Mouse (Mus musculus) CD4-positive helper T cell, adult 2 months (primary cell): ENCODE data around the gene Rgs19.

ENCODE experiments used
- DNase-seq: peaks from one replicate; pipeline ENCODE4 v3.0.0-alpha.2; 2012; ENCODE audit warnings: low read depth, missing footprints, low spot score

Rgs19 gene

DNA sequence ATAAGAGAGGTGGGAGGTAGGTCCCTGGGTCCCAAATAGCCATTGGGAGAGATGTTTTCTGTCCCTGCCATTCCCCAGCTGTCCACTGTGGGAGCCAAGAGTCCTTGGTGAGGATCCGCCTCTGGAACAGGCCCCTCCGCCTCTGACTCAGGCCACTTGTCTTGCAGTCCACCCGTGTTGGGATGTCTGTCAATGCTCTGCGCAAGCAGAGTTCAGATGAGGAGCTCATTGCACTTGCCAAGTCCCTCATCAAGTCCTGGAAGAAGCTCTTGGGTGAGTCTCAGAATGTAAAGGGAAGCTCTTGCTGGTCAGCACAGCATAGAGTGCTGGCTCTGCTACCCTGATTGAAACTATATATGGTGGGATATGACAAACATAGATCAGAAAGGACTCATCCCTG, 10.4 kb downstream of the Rgs19 start:
- no peak for DNase-seq

DNA sequence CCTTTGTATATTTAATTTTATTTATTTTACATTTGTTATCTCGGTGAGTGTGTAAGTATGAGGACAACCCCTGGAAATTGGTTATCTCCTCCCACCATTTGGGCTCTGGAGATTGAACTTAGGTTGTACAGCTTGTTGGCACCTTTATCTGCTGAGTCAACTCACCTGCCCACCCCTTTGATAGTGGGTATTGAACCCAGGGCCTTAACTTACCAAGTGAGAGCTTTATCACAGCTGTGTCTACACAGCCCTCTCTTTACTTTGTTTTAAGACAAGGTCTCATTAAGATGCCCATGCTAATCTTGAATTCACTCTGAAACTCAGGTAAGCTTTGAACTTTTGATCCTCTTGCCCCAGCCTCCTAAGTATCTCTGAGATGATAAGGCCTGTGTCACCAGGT, 11.8 kb downstream of the Rgs19 start:
- DNase-seq: no peak

DNA sequence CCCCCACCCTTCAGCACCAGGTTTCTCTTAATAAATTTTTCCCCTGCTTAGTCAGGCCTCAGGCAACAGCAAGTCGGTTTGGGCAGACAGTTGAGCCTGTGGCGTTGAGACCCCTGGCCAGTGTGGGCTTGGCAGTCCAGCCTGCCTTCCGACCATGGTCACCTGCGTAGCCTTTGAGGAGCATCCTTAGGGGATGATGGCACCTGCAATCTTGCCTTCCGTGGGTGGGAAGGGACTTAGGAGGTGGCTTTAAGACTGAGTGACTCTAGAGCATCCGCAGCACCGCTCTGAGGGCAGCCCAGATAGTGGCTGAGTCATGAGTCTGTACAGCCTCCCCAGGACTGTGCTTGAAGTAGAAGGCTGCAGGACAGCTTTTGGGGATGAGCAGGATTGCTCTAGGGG, 13.1 kb downstream of the Rgs19 start:
- peak; percentile 48 for DNase-seq

DNA sequence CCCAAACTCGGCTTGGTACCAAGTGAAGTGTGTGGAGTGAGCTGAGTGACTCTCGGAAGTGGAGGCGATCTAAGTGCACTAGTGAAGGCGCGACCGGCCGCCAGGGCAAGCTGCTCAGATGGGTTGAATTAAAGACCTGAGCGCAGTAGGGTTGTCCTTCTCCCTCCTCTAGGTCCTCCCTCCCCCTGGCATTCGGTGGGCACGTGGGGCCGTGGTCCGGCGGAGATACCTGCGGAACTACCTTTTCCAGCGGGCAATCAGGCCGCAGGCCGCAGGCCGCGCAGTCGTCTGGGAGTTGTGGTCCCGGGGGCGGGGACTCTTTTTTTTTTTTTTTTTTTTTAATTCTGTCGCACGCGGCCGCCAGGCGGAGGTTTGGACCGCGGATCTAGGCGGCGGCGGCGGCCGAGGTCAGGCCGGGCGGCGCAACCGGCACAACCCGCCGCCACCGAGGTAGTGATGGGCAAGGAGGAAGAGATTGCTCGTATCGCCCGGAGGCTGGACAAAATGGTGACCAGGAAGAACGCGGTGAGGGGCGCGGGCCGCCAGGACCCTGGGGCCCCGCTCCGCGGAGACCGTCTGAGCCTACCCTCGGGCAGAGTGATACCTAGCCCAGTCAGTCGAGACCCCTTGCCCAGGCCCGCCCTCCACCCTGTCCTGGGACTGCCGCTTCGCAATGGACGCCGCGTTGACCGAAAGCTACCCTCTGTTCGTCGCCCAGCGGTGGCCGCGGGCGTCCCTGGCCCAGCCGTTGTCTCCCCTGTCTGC, 13.6 kb downstream of the Rgs19 start, which contains the start of gene Tcea2:
Gene Tcea2 (plus strand): TSS at position 360 of the 765 bp plus-strand sequence.
- peak; percentile 83 for DNase-seq

DNA sequence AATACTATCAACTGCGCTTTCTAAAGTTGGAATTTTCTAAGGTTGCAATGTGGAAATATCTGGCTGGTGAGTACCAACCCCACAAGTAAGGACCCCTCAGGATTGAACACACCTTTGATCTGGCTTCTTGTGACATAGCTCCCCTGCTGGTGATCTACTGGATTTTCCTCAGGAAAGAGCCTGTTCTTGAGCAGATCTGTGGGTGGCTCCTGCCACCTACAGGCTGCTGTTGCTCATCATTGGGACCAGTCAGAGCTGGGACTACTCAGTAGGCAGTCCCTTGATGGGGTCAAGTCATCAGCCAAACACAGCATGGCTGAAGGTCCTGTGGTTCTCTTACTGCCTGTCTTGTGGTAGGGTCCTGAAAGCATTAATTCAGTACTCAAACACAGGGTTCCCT, 15.0 kb downstream of the Rgs19 start:
- peak; percentile 86 for DNase-seq

GRCm38 (mm10) chr2:181677755-181678098, 16.1 kb downstream of the Rgs19 start:
- no peak for DNase-seq

- no peak for DNase-seq
Observed at GRCm38 (mm10) chr2:181677096-181677754, 16.6 kb downstream of the Rgs19 start.

- no peak for DNase-seq
Observed at GRCm38 (mm10) chr2:181676424-181676823, 17.4 kb downstream of the Rgs19 start.

GRCm38 (mm10) chr2:181675454-181675853, 18.3 kb downstream of the Rgs19 start:
- DNase-seq: no peak

GRCm38 (mm10) chr2:181674934-181675333, 18.8 kb downstream of the Rgs19 start:
- no peak for DNase-seq

DNA sequence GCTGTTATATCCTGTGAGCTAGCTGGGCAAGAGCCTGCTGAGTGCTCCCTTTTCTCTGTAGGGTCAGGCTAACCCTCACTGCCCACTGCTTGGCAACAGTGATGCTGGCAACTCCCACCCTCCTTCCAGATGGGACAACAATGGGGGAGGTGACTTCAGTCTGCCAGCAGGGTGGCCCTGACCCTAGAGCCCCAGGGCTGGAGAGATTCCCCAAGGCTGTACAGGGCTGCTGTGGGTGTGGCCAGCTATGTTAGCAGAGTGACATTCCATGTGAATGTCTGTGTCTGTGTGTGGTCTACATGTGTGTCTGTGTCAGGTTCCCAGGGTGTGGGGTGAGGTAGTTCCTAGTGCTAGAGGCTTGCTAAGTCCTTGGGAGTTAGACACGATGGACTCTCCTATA, 20.3 kb downstream of the Rgs19 start:
- no peak for DNase-seq

DNA sequence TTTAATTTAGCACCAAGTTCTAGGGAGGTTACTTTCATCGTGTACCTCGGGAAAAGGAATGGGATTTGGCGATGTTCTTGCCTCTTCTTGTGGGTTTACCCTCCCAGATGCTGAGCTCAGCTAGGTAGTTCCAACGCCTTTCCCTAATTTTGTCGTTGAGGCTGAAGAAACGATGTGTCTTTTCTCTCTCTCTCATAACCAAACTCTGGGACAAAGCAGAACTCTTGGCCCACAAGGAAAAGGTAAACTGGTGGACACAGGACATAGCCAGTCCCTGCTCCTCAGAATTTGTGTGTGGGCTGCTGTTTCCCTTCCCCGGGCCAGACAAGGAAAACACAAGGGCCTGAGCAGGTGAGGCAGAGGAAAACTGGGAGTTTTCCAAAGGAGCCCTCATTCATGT, 21.8 kb downstream of the Rgs19 start:
- no peak for DNase-seq

GRCm38 (mm10) chr2:181671326-181671725, 22.5 kb downstream of the Rgs19 start, which contains the start of gene Sox18:
Gene Sox18, minus strand, starts transcription at chr2:181671640.
- DNase-seq: no peak

DNA sequence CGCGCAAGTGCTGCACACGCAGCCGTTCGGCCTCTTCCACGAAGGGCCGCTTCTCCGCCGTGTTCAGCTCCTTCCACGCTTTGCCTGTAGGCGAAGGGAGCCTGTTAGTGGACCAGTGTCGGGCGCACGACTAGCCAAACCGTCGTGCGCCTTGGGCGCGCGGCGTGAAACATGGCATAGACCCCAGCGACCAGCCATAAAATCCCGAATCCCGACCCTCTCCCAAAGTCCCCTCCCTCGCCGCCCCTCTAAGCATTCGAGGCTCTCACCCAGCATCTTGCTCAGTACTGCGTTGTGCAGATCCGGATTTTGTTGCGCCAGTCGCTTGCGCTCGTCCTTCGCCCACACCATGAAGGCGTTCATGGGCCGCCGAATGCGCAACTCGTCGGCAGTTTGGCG, 22.9 kb downstream of the Rgs19 start:
- no peak for DNase-seq

- no peak for DNase-seq
Observed at GRCm38 (mm10) chr2:181670285-181670912, 23.4 kb downstream of the Rgs19 start.

DNA sequence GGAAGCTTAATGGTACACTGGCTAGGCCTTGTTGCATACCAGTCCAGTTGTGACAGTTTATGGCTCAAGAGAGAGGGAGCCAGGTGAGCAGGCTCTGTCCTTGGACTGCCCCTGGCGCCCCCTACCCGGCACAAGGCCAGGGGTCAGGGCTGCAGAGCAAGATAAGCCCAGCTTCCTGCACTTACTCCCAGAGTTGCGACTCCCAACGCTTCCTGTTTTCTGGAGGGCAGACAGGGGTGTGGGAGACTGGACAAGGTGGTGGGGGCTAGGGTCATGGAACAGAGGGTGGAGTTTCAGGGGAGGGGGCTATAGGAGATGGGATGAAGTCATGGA, 30.5 kb downstream of the Rgs19 start:
- no peak for DNase-seq

- no peak for DNase-seq
Observed at GRCm38 (mm10) chr2:181662620-181663297, 31.0 kb downstream of the Rgs19 start.

DNA sequence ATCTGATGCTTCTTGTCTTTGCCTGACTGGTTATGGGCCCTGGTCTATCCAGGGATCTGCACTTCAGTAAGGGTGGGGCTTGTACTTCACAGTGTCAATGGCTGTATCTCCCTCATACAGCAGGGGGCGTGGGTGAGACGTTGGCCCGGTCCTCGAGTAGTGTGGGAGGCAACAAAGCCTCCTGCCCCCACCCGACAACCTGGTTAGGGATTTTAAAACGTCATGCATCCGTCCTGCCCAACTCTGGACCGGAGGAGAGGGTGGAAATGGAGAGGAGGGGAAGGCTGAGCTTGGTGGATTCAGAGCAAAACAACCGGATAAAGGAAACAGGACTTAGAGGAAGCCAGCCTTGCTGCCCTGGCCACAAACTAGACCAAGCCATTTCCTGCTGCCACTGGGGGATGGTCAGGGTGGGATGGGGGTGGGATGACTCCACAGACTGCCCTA, 34.1 kb downstream of the Rgs19 start:
- peak; percentile 82 for DNase-seq

DNA sequence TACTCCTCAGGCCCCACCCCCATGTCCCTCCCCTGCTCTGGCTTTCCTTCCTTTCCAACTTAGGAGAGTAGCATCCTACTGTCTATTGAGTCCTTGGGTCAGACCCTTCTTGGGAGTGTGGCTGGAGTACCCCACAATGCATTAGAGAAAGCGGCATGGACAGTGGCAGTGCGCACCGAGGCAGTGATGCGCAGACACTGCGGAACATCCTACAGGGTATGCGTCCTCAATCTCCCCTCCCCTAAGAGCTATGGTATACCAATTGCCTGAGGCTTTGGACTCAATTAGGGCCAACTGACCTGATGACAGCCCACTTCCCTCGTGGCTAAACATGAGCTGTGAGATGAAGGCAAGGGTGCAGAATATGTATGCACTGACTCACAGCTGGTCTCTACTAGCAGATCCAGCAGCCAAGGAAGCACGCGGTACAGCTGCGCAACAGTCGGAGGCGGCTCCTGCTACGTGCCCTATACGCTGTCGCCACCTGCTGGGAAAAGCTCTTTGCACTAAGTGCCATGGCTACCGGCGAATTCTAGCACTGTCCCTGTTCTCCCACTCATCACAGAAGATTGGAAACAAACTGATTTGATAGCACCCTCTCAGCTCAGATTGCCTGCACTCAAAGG, 34.7 kb downstream of the Rgs19 start:
- DNase-seq: peak; percentile 54

DNA sequence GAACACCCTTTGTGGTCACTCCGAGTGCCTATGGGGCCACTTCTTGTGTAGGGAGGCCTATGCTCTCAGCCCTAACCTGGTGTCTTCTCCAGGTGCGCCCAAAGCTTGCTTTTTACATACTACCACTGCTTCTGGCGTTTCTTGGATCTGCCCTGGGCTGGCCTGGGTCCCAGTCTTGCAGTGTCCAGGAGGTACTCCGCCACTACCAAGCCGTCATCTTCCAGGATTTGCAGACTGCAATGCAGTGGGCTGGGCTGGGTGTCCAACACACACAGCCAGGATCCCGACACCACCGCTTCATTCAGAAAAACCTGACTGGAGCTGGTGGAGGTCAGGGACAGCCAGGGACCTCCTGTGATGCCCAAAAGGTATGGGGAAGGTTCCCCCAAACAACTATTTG, 35.2 kb downstream of the Rgs19 start:
- DNase-seq: no peak

DNA sequence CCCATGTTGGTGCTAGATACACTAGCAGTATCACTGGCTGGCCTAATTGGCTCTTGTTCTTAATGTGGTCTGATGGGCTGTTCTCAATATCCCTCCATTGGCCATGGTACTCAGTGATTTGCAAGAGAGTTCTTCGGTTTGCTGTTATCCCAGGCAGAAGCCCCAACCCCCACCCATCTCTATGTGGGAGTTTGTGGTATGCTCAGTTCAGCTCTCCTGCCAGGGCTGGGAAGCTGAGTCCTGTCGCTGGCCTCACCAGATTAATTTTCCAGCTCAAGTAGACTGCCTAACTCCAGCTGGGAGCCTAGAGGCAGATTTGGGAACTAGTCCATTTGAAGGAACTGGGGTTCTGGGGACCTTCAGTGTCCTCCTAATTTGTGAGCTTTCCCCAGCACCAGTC, 36.3 kb downstream of the Rgs19 start:
- no peak for DNase-seq

DNA sequence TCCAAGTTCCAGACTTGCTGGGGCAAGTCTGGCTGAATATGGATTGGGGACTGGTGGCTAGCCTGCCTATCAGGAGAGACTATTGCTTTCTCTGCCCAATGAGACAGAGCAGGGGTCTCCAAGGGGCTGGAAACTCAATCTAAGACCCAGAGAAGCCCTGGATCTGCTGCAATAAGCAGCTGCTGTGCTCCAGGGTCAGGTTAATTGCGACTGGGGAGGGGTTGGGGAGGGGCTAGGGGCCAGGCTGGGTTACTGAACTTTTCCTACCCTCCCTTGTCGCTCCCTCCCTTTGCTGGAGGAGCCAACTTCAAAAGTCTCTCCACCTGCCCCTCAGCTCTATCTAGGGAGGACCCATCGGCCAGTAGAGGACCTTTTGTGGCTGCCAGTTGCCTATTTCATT, 37.0 kb downstream of the Rgs19 start, which contains the start of gene Gm29797:
Gene Gm29797 (plus strand): TSS at position 301 of the 400 bp plus-strand sequence.
- DNase-seq: no peak
